Mouse (Mus musculus) forebrain, postnatal 0 days (tissue): ENCODE data around the gene Ska3. TPM values are rescaled to one million over a fixed set of nuclear protein-coding genes. Genes with fewer than 3 reads are reported as not detected.
"Not testable (repeated sequence)": the region's sequence is repeated elsewhere in the genome, so short reads cannot be mapped to it uniquely, and the experiment has no call there.

ENCODE experiments used
- ATAC-seq: fragments of 200-750 bp; cut with Nextera tagmentation; 2 replicates; pipeline ENCODE4 v1.8.0; 2017; ENCODE audit warnings: mild to moderate bottlenecking, moderate library complexity
- DNase-seq: peaks from one replicate; pipeline ENCODE4 v3.0.0-alpha.2; 2015
- H3K27ac ChIP-seq: fragments of 300-500 bp; sonication (generic); 2 replicates; pipeline ENCODE4 v1.5.1; 2014; ENCODE audit warnings: low read depth, mild to moderate bottlenecking, antibody characterized with exemption, low read length, moderate library complexity, mixed read lengths
- H3K27me3 ChIP-seq: fragments of 300-500 bp; sonication (generic); 2 replicates; pipeline ENCODE4 v1.6.1; 2014; ENCODE audit warnings: mild to moderate bottlenecking, low read length, mixed read lengths; ENCODE audit not compliant: insufficient read depth
- H3K36me3 ChIP-seq: fragments of 300-500 bp; sonication (generic); 2 replicates; pipeline ENCODE4 v1.6.1; 2014; ENCODE audit warnings: mild to moderate bottlenecking, moderate library complexity; ENCODE audit not compliant: insufficient read depth
- H3K4me1 ChIP-seq: fragments of 300-500 bp; sonication (generic); 2 replicates; pipeline ENCODE4 v1.6.1; 2014; ENCODE audit warnings: antibody characterized with exemption; ENCODE audit not compliant: insufficient read depth
- H3K4me2 ChIP-seq: fragments of 300-500 bp; sonication (generic); 2 replicates; pipeline ENCODE4 v1.6.1; 2014; ENCODE audit warnings: low read depth, mild to moderate bottlenecking, moderate library complexity
- H3K4me3 ChIP-seq: fragments of 300-500 bp; sonication (generic); 2 replicates; pipeline ENCODE4 v1.5.1; 2014; ENCODE audit warnings: low read depth, low read length, mixed read lengths
- H3K9ac ChIP-seq: fragments of 300-500 bp; sonication (generic); 2 replicates; pipeline ENCODE4 v1.6.1; 2014; ENCODE audit warnings: mild to moderate bottlenecking
- H3K9me3 ChIP-seq: fragments of 300-500 bp; sonication (generic); 2 replicates; pipeline ENCODE4 v1.6.1; 2016; ENCODE audit warnings: low read length
- CTCF ChIP-seq: sonication (generic); IDR thresholded peaks from 2 replicates; pipeline ENCODE4 v1.5.1; 2016; ENCODE audit warnings: antibody characterized with exemption, control low read depth, low read depth
- WGBS: fragments of 180-500 bp; shearing (Covaris S2); extraction: QIAGEN DNeasy Blood & Tissue Kit; methylation state at CpG from one replicate; pipeline ENCODE4 v1.1.7; 2014; 5-methylcytosine and 5-hydroxymethylcytosine counted together
- polyA plus RNA-seq: library from polyadenylated mRNA; unstranded; fragments of >200 nt; fragmentation: Nextera tagmentation; extraction: Ambion mirVana; gene quantifications from 2 replicates; pipeline ENCODE4 v1.2.1, GENCODE M21; 2015
- total RNA-seq: library from RNA; depleted of rRNA; stranded (reverse); fragments of >200 nt; gene quantifications from 2 replicates; pipeline ENCODE4 v1.2.3, GENCODE M21; 2014

Gene Ska3
- total and polyA plus RNA-seq, 2 experiments from 2014 or later, result 4.7 to 6.2 TPM

DNA sequence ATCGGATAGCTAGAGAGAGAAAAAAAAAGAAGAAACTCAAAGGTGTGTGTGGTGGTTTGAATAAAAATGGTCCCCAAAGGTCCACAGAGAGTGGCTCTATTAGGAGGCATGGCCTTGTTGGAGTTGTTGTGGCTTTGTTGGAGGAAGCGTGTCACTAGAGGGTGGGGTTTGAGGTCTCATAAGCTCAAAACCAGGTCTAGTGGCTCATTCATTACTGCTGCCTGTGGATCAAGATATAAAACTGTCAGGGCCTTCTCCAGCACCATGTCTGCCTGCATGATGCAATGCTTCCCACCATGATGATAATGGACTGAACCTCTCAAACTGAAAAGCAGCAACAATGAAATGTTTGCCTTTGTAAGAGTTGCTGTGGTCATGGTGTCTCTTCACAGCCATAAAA lies 32.6 kb upstream of the Ska3 start:
- Histone ChIP-seq H3K9me3 (no peaks in the 10 kb centered on the region), H3K4me3 (no peak overlapping the region), H3K9ac (no peak overlapping the region), H3K27ac (no peak overlapping the region), H3K4me1 (no peaks in the 10 kb centered on the region), H3K4me2 (no peak overlapping the region), H3K36me3 (peaks cover 18% of the 10 kb centered on the region), H3K27me3 (no peaks in the 10 kb centered on the region)
- no peak for TF ChIP-seq CTCF
- WGBS, result 90% methylated on average over 2 of the region's 2 CpGs
- DNase-seq, result no peak
- ATAC-seq, result no peak

DNA sequence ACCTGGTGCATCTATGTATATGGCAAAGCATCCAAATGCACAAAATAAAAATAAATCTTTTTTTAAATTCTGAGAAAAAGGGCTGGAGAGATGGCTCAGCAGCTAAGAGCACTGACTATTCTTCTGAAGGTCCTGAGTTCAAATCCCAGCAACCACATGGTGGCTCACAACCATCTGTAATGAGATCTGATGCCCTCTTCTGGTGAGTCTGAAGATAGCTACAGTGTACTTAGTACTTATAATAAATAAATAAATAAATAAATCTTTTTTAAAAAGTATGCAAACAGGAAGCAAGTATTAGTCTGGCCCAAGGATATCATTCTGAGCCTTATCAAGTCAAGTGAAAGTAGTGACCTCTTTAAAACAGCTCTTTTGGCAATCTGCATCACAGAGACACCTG lies 30.1 kb upstream of the Ska3 start:
- not testable (repeated sequence) for H3K27ac ChIP-seq, H3K9ac ChIP-seq, H3K4me1 ChIP-seq, H3K9me3 ChIP-seq, DNase-seq, H3K4me3 ChIP-seq, H3K27me3 ChIP-seq, H3K4me2 ChIP-seq, ATAC-seq
- peaks cover 15% of the 10 kb centered on the region for H3K36me3 ChIP-seq

GRCm38 (mm10) chr14:57852961-57853360 lies 27.0 kb upstream of the Ska3 start:
- H3K27me3 ChIP-seq, result no peaks in the 10 kb centered on the region
- H3K4me3 ChIP-seq, result no peak overlapping the region
- no peaks in the 10 kb centered on the region for H3K4me1 ChIP-seq
- no peaks in the 10 kb centered on the region for H3K9me3 ChIP-seq
- H3K9ac ChIP-seq, result no peak overlapping the region
- H3K27ac ChIP-seq, result no peak overlapping the region
- H3K4me2 ChIP-seq, result no peak overlapping the region
- peaks cover 17% of the 10 kb centered on the region for H3K36me3 ChIP-seq
- ATAC-seq (no peak), DNase-seq (no peak)
- WGBS, result 52% methylated on average over 2 of the region's 2 CpGs
- TF ChIP-seq CTCF, result no peak

DNA sequence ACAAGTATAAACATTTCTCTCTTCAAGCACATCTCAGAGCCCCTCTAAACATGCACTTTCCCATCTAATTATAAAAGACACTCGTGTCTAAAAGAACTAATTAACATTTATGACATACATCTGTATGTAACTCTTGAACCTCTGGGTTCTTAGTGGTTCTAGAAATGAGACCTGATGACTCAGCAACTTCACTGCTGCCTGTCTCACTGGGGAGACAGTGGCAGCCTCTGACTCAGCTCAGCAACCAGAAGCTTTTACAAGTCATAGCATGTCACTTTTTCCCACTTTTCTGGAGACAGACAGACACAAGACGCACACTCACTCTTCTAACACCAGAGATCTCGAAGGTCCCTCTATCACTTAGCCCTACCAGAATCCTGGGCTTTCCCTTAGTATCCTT lies 24.3 kb upstream of the Ska3 start:
- no peak overlapping the region for H3K27ac ChIP-seq
- no peak for TF ChIP-seq CTCF
- DNase-seq, result no peak
- H3K27me3 ChIP-seq, result no peaks in the 10 kb centered on the region
- no peaks in the 10 kb centered on the region for H3K9me3 ChIP-seq
- H3K4me3 ChIP-seq, result no peak overlapping the region
- ATAC-seq, result no peak
- no peaks in the 10 kb centered on the region for H3K4me1 ChIP-seq
- no peak overlapping the region for H3K4me2 ChIP-seq
- H3K36me3 ChIP-seq, result peaks cover 22% of the 10 kb centered on the region
- 87% methylated on average over 3 of the region's 3 CpGs for WGBS
- no peak overlapping the region for H3K9ac ChIP-seq

- H3K36me3 ChIP-seq, result peaks cover 36% of the 10 kb centered on the region
- no peak for TF ChIP-seq CTCF
- no peak overlapping the region for H3K9ac ChIP-seq
- no peak overlapping the region for H3K27ac ChIP-seq
- ATAC-seq (no peak), DNase-seq (no peak)
- H3K27me3 ChIP-seq, result no peaks in the 10 kb centered on the region
- H3K4me1 ChIP-seq, result no peaks in the 10 kb centered on the region
- no peak overlapping the region for H3K4me2 ChIP-seq
- 98% methylated on average over 2 of the region's 2 CpGs for WGBS
- no peak overlapping the region for H3K4me3 ChIP-seq
- no peaks in the 10 kb centered on the region for H3K9me3 ChIP-seq
Measured at GRCm38 (mm10) chr14:57848646-57849045, 22.7 kb upstream of the Ska3 start.

GRCm38 (mm10) chr14:57848061-57848460 lies 22.1 kb upstream of the Ska3 start:
- not testable (repeated sequence) for H3K27me3 ChIP-seq, H3K4me1 ChIP-seq, H3K9ac ChIP-seq, DNase-seq, H3K27ac ChIP-seq, H3K4me2 ChIP-seq, ATAC-seq, H3K9me3 ChIP-seq, H3K4me3 ChIP-seq
- H3K36me3 ChIP-seq, result peaks cover 36% of the 10 kb centered on the region
- WGBS, result 78% methylated on average over 5 of the region's 5 CpGs

DNA sequence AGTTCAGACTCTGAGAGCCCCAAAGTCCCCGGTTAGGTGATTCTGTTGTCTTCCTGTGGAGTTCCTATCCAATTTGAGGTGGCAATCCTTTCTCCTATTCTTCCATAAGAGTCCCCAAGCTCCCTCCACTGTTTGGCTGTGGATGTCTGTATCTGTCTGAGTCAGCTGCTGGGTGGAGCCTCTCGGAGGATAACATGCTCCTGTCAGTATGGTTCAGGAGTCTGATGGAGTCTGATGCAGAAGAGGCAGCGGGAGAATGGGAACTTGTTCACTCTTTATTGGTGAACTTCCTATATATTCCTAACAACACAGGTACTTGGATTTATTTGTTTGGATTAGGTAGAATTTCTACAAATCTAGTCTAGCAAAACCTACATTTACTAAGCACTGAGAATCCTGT lies 18.6 kb upstream of the Ska3 start:
- no peaks in the 10 kb centered on the region for H3K4me1 ChIP-seq
- no peak for TF ChIP-seq CTCF
- 92% methylated on average over 3 of the region's 3 CpGs for WGBS
- H3K4me2 ChIP-seq, result no peak overlapping the region
- no peaks in the 10 kb centered on the region for H3K27me3 ChIP-seq
- no peak overlapping the region for H3K9ac ChIP-seq
- H3K4me3 ChIP-seq, result no peak overlapping the region
- no peaks in the 10 kb centered on the region for H3K9me3 ChIP-seq
- H3K36me3 ChIP-seq, result peaks cover 46% of the 10 kb centered on the region
- H3K27ac ChIP-seq, result no peak overlapping the region
- DNase-seq, result no peak
- no peak for ATAC-seq

DNA sequence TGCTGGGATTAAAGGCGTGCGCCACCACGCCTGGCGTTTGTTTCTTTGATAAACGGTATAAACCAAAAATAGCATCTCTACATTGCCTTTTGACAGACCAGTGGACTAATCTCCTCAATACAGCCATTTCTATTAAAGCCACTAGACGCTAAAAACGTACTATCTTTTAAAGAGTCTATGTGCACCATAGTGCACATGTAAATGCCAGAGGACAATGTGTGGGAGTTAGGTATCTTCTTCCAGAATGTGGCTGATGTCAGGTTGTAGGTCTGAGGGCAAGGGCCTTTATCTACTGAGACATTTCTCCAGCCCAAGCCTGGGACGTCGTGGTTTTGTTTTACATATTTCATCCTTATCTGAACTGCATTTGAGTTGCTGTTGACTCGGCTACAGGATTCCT lies 9.2 kb upstream of the Ska3 start:
- Histone ChIP-seq H3K27ac (no peak overlapping the region), H3K9me3 (no peaks in the 10 kb centered on the region), H3K9ac (no peak overlapping the region), H3K4me2 (no peak overlapping the region), H3K36me3 (peaks cover 43% of the 10 kb centered on the region), H3K27me3 (no peaks in the 10 kb centered on the region), H3K4me3 (no peak overlapping the region), H3K4me1 (no peaks in the 10 kb centered on the region)
- no peak for DNase-seq
- TF ChIP-seq CTCF, result no peak
- no peak for ATAC-seq
- 91% methylated on average over 10 of the region's 10 CpGs for WGBS
